Mouse (Mus musculus) embryonic facial prominence, embryonic 14.5 days (tissue): ENCODE data around the gene Clrn2. TPM values are rescaled to one million over a fixed set of nuclear protein-coding genes. Genes with fewer than 3 reads are reported as not detected.

ENCODE experiments used
- ATAC-seq: fragments of 200-750 bp; cut with Nextera tagmentation; 2 replicates; pipeline ENCODE4 v1.8.0; 2017; ENCODE audit warnings: low read depth, moderate number of reproducible peaks, moderate TSS enrichment
- DNase-seq: peaks from one replicate; pipeline ENCODE4 v3.0.0-alpha.2; 2015; ENCODE audit warnings: low spot score
- H3K27ac ChIP-seq: fragments of 300-500 bp; sonication (generic); replicated peaks from 2 replicates; pipeline ENCODE4 v1.5.1; 2014; ENCODE audit warnings: low read depth, mild to moderate bottlenecking, low read length, moderate library complexity
- H3K27me3 ChIP-seq: fragments of 300-500 bp; sonication (generic); replicated peaks from 2 replicates; pipeline ENCODE4 v1.6.1; 2014; ENCODE audit warnings: low read length; ENCODE audit not compliant: control insufficient read depth, insufficient read depth
- H3K36me3 ChIP-seq: fragments of 300-500 bp; sonication (generic); 2 replicates; pipeline ENCODE4 v1.6.1; 2014; ENCODE audit warnings: low read length, mixed read lengths; ENCODE audit not compliant: control insufficient read depth, insufficient read depth
- H3K4me1 ChIP-seq: fragments of 300-500 bp; sonication (generic); 2 replicates; pipeline ENCODE4 v1.6.1; 2014; ENCODE audit warnings: antibody characterized with exemption, low read length; ENCODE audit not compliant: control insufficient read depth, insufficient read depth
- H3K4me2 ChIP-seq: fragments of 300-500 bp; sonication (generic); 2 replicates; pipeline ENCODE4 v1.6.1; 2014; ENCODE audit warnings: low read depth, mild to moderate bottlenecking, low read length, moderate library complexity, mixed read lengths
- H3K4me3 ChIP-seq: fragments of 300-500 bp; sonication (generic); 2 replicates; pipeline ENCODE4 v1.5.1; 2014; ENCODE audit warnings: low read depth, mild to moderate bottlenecking, low read length
- H3K9ac ChIP-seq: fragments of 300-500 bp; sonication (generic); 2 replicates; pipeline ENCODE4 v1.6.1; 2014; ENCODE audit warnings: low read depth, mild to moderate bottlenecking, low read length, moderate library complexity, mixed read lengths
- H3K9me3 ChIP-seq: fragments of 300-500 bp; sonication (generic); 2 replicates; pipeline ENCODE4 v1.6.1; 2016; ENCODE audit warnings: low read length; ENCODE audit not compliant: control insufficient read depth
- WGBS: fragments of 180-500 bp; shearing (Covaris S2); extraction: QIAGEN DNeasy Blood & Tissue Kit; methylation state at CpG from one replicate; pipeline ENCODE4 v1.1.7; 2014; 5-methylcytosine and 5-hydroxymethylcytosine counted together
- polyA plus RNA-seq: library from polyadenylated mRNA; unstranded; fragments of >200 nt; fragmentation: Nextera tagmentation; extraction: Ambion mirVana; gene quantifications from 2 replicates; pipeline ENCODE4 v1.2.1, GENCODE M21; 2014

Clrn2 gene
- polyA plus RNA-seq, 1 experiment from 2014 or later = 0.31 TPM

DNA sequence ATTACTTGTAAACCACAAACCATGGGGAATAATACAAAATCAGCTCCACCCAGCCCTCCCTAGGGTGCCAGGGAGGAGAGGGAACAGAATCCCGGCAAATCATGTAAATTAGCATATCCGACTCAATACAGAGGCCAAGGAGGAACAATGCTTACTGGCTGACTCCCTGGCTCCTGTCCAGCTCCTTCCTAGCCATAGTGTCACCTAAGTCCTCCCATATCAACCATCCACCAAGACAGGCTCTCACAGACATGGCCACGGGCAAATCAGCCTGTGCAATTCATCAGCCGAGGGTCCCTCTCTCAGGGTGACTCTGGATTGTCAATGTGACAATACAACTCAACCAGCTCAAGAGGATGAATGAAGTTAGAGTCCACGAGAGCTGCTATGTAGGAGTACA, 4.9 kb upstream of the Clrn2 start:
- Histone ChIP-seq H3K9me3 (no peaks in the 10 kb centered on the region), H3K4me2 (peak overlapping the region; percentile 88), H3K4me3 (peak overlapping the region; percentile 69; the same call in 1 of the 2 replicates), H3K36me3 (0 out of 2 replicates have a peak, but pooled peaks cover 14% of the 10 kb centered on the region), H3K27me3 (no peaks in the 10 kb centered on the region), H3K9ac (peak overlapping the region; percentile 71), H3K4me1 (peaks cover 12% of the 10 kb centered on the region; the same call in 1 of the 2 replicates), H3K27ac (no peak overlapping the region)
- WGBS = 59% methylated on average over 5 of the region's 5 CpGs
- DNase-seq = peak; percentile 42
- no peak for ATAC-seq

DNA sequence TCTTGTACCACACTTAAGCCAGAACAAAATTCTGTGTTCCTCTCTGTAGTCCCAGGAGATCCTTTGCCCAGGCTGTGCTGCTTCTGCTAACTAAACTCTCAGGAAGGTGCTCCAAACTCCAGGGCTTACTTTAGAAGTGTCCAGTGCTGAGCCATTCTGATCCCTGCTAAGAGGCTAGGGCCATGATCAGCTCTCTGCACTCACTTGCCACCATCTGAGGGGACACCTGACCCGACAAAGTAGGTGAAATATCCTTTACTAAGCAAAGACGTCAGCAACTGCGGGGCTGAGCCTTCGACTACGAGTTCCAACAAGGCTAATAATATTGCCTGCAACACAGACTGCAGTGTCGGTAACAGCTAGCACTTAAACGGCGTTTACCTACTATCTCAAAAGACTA, 4.3 kb upstream of the Clrn2 start:
- Histone ChIP-seq H3K4me3 (peak overlapping the region; percentile 69), H3K27me3 (no peaks in the 10 kb centered on the region), H3K36me3 (0 out of 2 replicates have a peak, but pooled peaks cover 12% of the 10 kb centered on the region), H3K9me3 (no peaks in the 10 kb centered on the region), H3K27ac (0 out of 2 replicates have a peak overlapping the region, but pooled peaks have one; percentile 74), H3K4me1 (peaks cover 12% of the 10 kb centered on the region; the same call in 1 of the 2 replicates), H3K4me2 (peak overlapping the region; percentile 88), H3K9ac (peak overlapping the region; percentile 71)
- no peak for ATAC-seq
- DNase-seq = no peak
- 2% methylated on average over 8 of the region's 8 CpGs for WGBS

- H3K27ac ChIP-seq = peak within 1 kb of the TSS; percentile 74; the same call in 1 of the 2 replicates
- peak; percentile 99 for ATAC-seq
- H3K4me3 ChIP-seq = peak within 1 kb of the TSS; percentile 69
- H3K27me3 ChIP-seq = no peaks in the 10 kb centered on the region
- peaks cover 12% of the 10 kb centered on the region; the same call in 1 of the 2 replicates for H3K4me1 ChIP-seq
- H3K4me2 ChIP-seq = peak within 1 kb of the TSS; percentile 88
- H3K36me3 ChIP-seq = 0 out of 2 replicates have a peak, but pooled peaks cover 5% of the 10 kb centered on the region
- WGBS = under 1% methylated on average over 56 of the region's 70 CpGs
- H3K9ac ChIP-seq = peak within 1 kb of the TSS; percentile 71
- no peaks in the 10 kb centered on the region for H3K9me3 ChIP-seq
- peak; percentile 100 for DNase-seq
Observed at GRCm38 (mm10) chr5:45449831-45450716, 3.5 kb upstream of the Clrn2 start, which contains the start of gene Qdpr. Gene Qdpr, minus strand, starts transcription at chr5:45450236.

DNA sequence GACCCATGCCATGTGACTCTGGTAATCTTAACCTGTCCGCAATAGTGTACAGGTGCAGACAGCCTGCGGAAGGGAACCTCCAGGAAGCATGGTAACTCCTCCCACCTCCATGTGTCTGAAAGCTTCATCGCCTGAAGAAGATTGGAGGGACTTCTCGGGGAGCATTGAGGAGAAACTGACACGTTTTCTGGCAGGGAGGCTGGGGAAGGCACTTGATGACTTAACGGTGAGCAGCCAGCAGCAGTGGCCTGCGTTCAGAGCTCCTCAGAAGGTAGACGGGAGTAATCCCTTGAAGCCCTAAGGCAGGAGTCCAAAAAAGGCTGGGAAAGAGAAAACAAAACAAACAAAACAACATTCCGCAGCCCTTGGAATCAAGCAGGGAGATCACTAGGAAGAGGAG, 905 bp downstream of the Clrn2 start:
- no peaks in the 10 kb centered on the region for H3K4me1 ChIP-seq
- H3K27me3 ChIP-seq = no peaks in the 10 kb centered on the region
- H3K9me3 ChIP-seq = no peaks in the 10 kb centered on the region
- H3K27ac ChIP-seq = no peak overlapping the region
- ATAC-seq (no peak), DNase-seq (no peak)
- no peaks in the 10 kb centered on the region for H3K36me3 ChIP-seq
- 29% methylated on average over 9 of the region's 9 CpGs for WGBS
- no peak overlapping the region for H3K9ac ChIP-seq
- H3K4me2 ChIP-seq = no peak overlapping the region
- no peak overlapping the region for H3K4me3 ChIP-seq

- DNase-seq = peak; percentile 74
- ATAC-seq = peak; percentile 44
- no peak overlapping the region for H3K9ac ChIP-seq
- no peak overlapping the region for H3K27ac ChIP-seq
- H3K4me2 ChIP-seq = no peak overlapping the region
- WGBS = 27% methylated on average over 7 of the region's 7 CpGs
- no peaks in the 10 kb centered on the region for H3K9me3 ChIP-seq
- no peaks in the 10 kb centered on the region for H3K27me3 ChIP-seq
- no peak overlapping the region for H3K4me3 ChIP-seq
- no peaks in the 10 kb centered on the region for H3K36me3 ChIP-seq
- peaks cover 6% of the 10 kb centered on the region; the same call in 1 of the 2 replicates for H3K4me1 ChIP-seq
Observed at GRCm38 (mm10) chr5:45472880-45473450, 19.4 kb downstream of the Clrn2 start.

DNA sequence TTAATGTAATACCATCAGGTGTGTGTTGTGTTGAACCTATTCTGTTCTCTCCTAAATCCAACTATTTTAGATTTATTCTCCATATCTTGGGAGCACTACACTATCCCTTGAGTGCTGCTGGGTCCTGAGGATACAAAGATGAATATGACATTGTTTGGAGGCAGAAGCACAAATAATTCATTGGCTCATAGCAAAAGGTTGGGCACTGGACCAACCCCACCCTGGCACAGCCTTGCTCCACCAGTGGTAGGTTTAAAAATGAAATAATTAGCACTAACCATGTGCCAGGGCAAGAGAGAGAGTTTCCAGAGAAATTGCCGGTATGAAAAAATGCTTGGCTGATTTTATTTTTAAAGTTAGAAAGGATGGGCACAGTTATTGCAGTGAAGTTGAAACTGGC, 20.0 kb downstream of the Clrn2 start:
- Histone ChIP-seq H3K4me1 (peaks cover 6% of the 10 kb centered on the region; the same call in 1 of the 2 replicates), H3K27ac (no peak overlapping the region), H3K36me3 (no peaks in the 10 kb centered on the region), H3K4me2 (no peak overlapping the region), H3K4me3 (no peak overlapping the region), H3K27me3 (no peaks in the 10 kb centered on the region), H3K9ac (no peak overlapping the region), H3K9me3 (no peaks in the 10 kb centered on the region)
- no peak for DNase-seq
- no peak for ATAC-seq
- 72% methylated on average over 1 of the region's 1 CpGs for WGBS

DNA sequence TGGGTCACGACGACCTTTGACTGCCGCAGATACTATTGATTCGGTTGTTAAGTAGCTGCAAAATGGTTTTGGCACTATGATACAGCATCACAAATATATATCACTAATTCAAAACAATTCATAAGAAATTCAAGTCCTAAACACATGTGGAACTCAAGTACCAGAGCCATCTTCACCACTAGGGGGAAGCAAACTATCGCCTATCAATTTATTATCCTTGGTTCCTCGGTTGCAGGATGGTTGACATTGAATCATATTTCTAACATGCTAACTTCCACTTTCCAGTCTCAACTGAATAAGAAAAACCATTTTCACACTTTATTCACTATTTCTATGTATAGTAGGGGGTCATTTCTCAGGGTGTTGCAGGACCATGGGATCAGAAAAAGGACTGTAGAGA, 20.7 kb downstream of the Clrn2 start:
- WGBS = 28% methylated on average over 6 of the region's 6 CpGs
- H3K4me1 ChIP-seq = peaks cover 6% of the 10 kb centered on the region; the same call in 1 of the 2 replicates

DNA sequence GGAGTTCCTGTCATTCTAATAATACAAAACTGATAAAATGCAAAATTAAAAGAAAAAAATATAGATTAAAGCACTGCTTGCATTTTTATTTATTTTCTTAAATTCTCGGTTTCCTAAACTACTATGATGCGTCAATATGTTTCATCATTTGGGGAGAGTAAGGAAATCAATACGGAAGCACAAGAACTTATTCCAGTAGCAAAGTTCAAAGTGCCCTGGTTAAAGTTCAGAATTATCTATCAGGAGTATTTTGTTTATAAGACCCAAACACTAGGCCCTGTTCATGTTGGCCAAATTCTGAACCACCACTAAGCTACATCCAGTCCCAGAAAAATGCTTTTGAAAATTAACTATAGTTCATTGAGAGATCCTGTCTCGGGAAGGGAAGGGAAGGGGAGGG, 21.2 kb downstream of the Clrn2 start:
- Histone ChIP-seq H3K36me3 (no peaks in the 10 kb centered on the region), H3K4me1 (peaks cover 6% of the 10 kb centered on the region; the same call in 1 of the 2 replicates), H3K9ac (no peak overlapping the region), H3K27me3 (no peaks in the 10 kb centered on the region), H3K9me3 (no peaks in the 10 kb centered on the region), H3K4me2 (no peak overlapping the region), H3K4me3 (no peak overlapping the region), H3K27ac (no peak overlapping the region)
- DNase-seq = no peak
- 76% methylated on average over 3 of the region's 4 CpGs for WGBS
- no peak for ATAC-seq

More for the DNA sequence above, 20.7 kb downstream of the Clrn2 start:
- peak; percentile 90 for DNase-seq
- Histone ChIP-seq H3K9ac (no peak overlapping the region), H3K27ac (no peak overlapping the region), H3K27me3 (no peaks in the 10 kb centered on the region), H3K4me3 (no peak overlapping the region), H3K9me3 (no peaks in the 10 kb centered on the region), H3K36me3 (no peaks in the 10 kb centered on the region), H3K4me2 (no peak overlapping the region)
- no peak for ATAC-seq
